23 mouse cellular contexts compared by ENCODE assay signal in genomic region chr5:42250376-42250775, GRCm38 (mm10).
"Had no signal": no experiment of that assay in that cellular context is flagged by ENCODE, and none has a peak within 500 bp of the region (broad histone marks: within the 10 kb centered on the region; RNA-seq: fewer than 3 reads in every experiment).

No protein-coding gene starts in this region.

- H3K9ac ChIP-seq: limb, embryonic 12.5 days; limb, embryonic 15.5 days; liver, embryonic 14.5 days; liver, postnatal 0 days; lung, embryonic 14.5 days; midbrain, embryonic 12.5 days; midbrain, embryonic 15.5 days; neural tube, embryonic 12.5 days; neural tube, embryonic 15.5 days; stomach, embryonic 15.5 days had no signal

- H3K4me2 ChIP-seq: limb, embryonic 12.5 days; limb, embryonic 15.5 days; liver, embryonic 11.5 days; lung, embryonic 14.5 days; midbrain, embryonic 12.5 days; midbrain, embryonic 15.5 days; neural tube, embryonic 12.5 days; neural tube, embryonic 15.5 days; stomach, embryonic 15.5 days had no signal

- H3K27me3 ChIP-seq: limb, embryonic 12.5 days; limb, embryonic 15.5 days; midbrain, embryonic 12.5 days; midbrain, embryonic 15.5 days; neural tube, embryonic 12.5 days; neural tube, embryonic 15.5 days; stomach, embryonic 15.5 days had no signal

- H3K4me3 ChIP-seq: layer of hippocampus, adult 2 months; limb, embryonic 12.5 days; limb, embryonic 15.5 days; midbrain, embryonic 12.5 days; midbrain, embryonic 15.5 days; neural tube, embryonic 12.5 days; neural tube, embryonic 15.5 days; stomach, embryonic 15.5 days had no signal

- DNase-seq: kidney, adult 2 months; kidney, postnatal 25 days; layer of hippocampus, adult 9-11 months; left cerebral cortex, postnatal 4 days; liver, postnatal 0 days; lung, embryonic 14.5 days; right cerebral cortex, adult 18-20 months; right cerebral cortex, postnatal 14 days; right cerebral cortex, postnatal 4 days; thymus, adult 18-20 months had no signal

- ATAC-seq: liver, postnatal 0 days; lung, postnatal 0 days; midbrain, embryonic 15.5 days had no signal

- H3K36me3 ChIP-seq: limb, embryonic 12.5 days; limb, embryonic 15.5 days; midbrain, embryonic 12.5 days; midbrain, embryonic 15.5 days; neural tube, embryonic 12.5 days; neural tube, embryonic 15.5 days; stomach, embryonic 15.5 days had no signal

- H3K9me3 ChIP-seq: limb, embryonic 12.5 days; limb, embryonic 15.5 days; midbrain, embryonic 12.5 days; midbrain, embryonic 15.5 days; neural tube, embryonic 12.5 days; neural tube, embryonic 15.5 days; stomach, embryonic 15.5 days had no signal

- H3K4me1 ChIP-seq: limb, embryonic 12.5 days; limb, embryonic 15.5 days; midbrain, embryonic 12.5 days; midbrain, embryonic 15.5 days; neural tube, embryonic 12.5 days; neural tube, embryonic 15.5 days; stomach, embryonic 15.5 days had no signal

- H3K27ac ChIP-seq: kidney, postnatal 0 days; layer of hippocampus, adult 2 months; limb, embryonic 12.5 days; limb, embryonic 15.5 days; liver, embryonic 14.5 days; macrophage; midbrain, embryonic 12.5 days; midbrain, embryonic 15.5 days; neural tube, embryonic 12.5 days; neural tube, embryonic 15.5 days; stomach, embryonic 15.5 days had no signal
